Mouse (Mus musculus) embryonic facial prominence, embryonic 10.5 days (tissue): ENCODE data around the gene Nup43. TPM values are rescaled to one million over a fixed set of nuclear protein-coding genes. Genes with fewer than 3 reads are reported as not detected.
"Not testable (repeated sequence)": the region's sequence is repeated elsewhere in the genome, so short reads cannot be mapped to it uniquely, and the experiment has no call there.

Experiments used
- DNase-seq: peaks from one replicate; pipeline ENCODE4 v3.0.0-alpha.2; 2017; ENCODE audit warnings: low spot score
- H3K27ac ChIP-seq: fragments of 300-500 bp; sonication (generic); replicated peaks from 2 replicates; pipeline ENCODE4 v1.5.1; 2016; ENCODE audit warnings: mild to moderate bottlenecking
- H3K27me3 ChIP-seq: fragments of 300-500 bp; sonication (generic); replicated peaks from 2 replicates; pipeline ENCODE4 v1.6.1; 2016; ENCODE audit warnings: low read depth, mild to moderate bottlenecking; ENCODE audit not compliant: poor library complexity, severe bottlenecking
- H3K36me3 ChIP-seq: fragments of 300-500 bp; sonication (generic); replicated peaks from 2 replicates; pipeline ENCODE4 v1.6.1; 2016; ENCODE audit warnings: mild to moderate bottlenecking, moderate library complexity
- H3K4me1 ChIP-seq: fragments of 300-500 bp; sonication (generic); 2 replicates; pipeline ENCODE4 v1.6.1; 2016
- H3K4me3 ChIP-seq: fragments of 300-500 bp; sonication (generic); 2 replicates; pipeline ENCODE4 v1.5.1; 2016; ENCODE audit warnings: mild to moderate bottlenecking, moderate library complexity
- H3K9me3 ChIP-seq: fragments of 300-500 bp; sonication (generic); 2 replicates; pipeline ENCODE4 v1.6.1; 2016; ENCODE audit warnings: mild to moderate bottlenecking
- WGBS: fragments of 180-500 bp; shearing (Covaris S2); methylation state at CpG from one replicate; pipeline ENCODE4 v1.1.7; 2016; 5-methylcytosine and 5-hydroxymethylcytosine counted together
- polyA plus RNA-seq: library from polyadenylated mRNA; unstranded; fragments of >200 nt; fragmentation: Nextera tagmentation; extraction: Ambion mirVana; gene quantifications from 2 replicates; pipeline ENCODE4 v1.2.1, GENCODE M21; 2016

The Nup43 gene
- polyA plus RNA-seq: 95.4 and 95.9 TPM in 2 replicates

DNA sequence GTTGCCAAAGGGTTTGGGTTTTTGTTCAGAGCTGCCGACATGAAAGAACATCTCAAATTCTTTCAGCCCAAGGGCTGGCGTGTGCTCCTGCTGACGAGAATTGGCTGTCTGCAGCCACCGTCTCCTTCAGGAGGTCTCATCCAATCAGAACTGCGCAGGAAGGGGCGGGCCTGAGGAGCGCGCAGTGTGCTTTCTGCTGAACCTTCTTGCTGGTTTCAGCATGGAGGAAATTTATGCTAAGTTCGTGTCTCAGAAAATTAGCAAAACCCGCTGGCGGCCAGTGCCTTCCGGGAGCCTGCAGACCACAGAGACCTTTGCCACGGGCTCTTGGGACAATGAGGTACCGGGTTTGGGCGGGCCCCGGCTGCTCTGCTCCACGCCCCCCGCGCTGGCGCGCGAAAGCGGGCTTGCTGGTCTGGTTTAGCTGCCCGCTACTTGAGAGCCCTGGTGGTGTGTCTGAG is at the start of gene Nup43:
Nup43 (plus strand) TSS at position 162 of the 461 bp plus-strand sequence.
- Histone ChIP-seq H3K9me3 (no peaks in the 10 kb centered on the region), H3K4me1 (peaks cover 20% of the 10 kb centered on the region), H3K27ac (peak within 1 kb of the TSS; percentile 89), H3K36me3 (peaks cover 30% of the 10 kb centered on the region), H3K4me3 (peak within 1 kb of the TSS; percentile 92), H3K27me3 (no peaks in the 10 kb centered on the region)
- peak; percentile 91 for DNase-seq
- under 1% methylated on average over 24 of the region's 24 CpGs for WGBS

DNA sequence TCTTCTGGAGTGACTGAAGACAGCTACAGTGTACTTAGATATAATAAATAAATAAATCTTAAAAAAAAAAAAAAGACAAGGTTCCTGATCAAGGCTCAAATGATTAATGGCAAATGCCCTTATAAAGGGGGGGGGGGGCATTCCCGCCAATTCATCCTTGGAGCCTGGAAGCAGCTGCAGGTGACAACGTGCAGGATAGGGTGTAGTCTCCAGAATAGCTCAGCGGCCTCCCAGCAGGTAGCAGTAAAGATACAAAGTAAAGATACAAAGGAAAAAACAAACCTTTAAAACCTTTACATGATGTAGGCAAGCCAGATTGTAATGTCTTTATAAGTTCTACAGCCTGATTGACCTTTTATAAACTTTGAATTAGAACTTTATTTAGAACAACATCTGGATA is 49.7 kb upstream of the Nup43 start:
- H3K4me1 ChIP-seq, DNase-seq: not testable (repeated sequence)
- 35% methylated on average over 3 of the region's 3 CpGs for WGBS

DNA sequence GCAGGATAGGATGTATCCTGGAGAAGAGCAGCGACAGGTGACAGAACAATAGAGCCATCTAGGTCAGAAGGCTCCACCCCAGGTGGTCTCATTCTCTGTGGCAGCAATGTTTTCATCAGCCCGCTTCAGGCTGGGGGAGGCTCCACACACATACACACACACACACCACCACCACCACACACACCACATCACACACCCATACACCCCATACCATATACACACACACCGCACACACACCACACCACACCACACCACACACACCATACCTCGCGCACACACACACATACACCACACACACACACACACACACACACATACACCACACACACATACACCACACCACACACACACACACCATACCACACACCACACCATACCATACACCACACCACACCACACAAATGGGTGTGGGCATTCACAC is 47.5 kb upstream of the Nup43 start:
- H3K9me3 ChIP-seq: peaks cover 2% of the 10 kb centered on the region
- peaks cover 1% of the 10 kb centered on the region; the same call in 1 of the 2 replicates for H3K36me3 ChIP-seq
- 80% methylated on average over 5 of the region's 5 CpGs for WGBS
- no peak overlapping the region for H3K27ac ChIP-seq
- H3K4me1 ChIP-seq: no peaks in the 10 kb centered on the region
- H3K27me3 ChIP-seq: no peaks in the 10 kb centered on the region
- DNase-seq: no peak
- no peak overlapping the region for H3K4me3 ChIP-seq

More for the DNA sequence above, 49.7 kb upstream of the Nup43 start:
- not testable (repeated sequence) for H3K4me3 ChIP-seq, H3K36me3 ChIP-seq, H3K27ac ChIP-seq, H3K27me3 ChIP-seq, H3K9me3 ChIP-seq

DNA sequence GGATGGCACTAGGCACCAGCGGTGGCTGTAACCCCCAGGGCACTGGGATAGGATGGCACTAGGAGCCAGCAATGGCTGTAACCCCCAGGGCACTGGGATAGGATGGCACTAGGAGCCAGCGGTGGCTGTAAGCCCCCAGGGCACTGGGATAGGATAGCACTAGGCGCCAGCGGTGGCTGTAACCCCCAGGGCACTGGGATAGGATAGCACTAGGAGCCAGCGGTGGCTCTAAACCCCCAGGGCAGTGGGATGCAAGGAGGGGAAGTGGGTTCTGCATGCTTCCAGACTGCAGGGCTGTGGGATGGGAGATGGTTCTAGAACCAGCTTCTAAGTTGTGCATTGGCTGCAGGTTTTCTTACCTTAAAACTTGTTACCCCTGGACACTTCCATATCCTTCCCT is 46.6 kb upstream of the Nup43 start:
- Histone ChIP-seq H3K4me1 (no peaks in the 10 kb centered on the region), H3K36me3 (no peaks in the 10 kb centered on the region), H3K27me3 (no peaks in the 10 kb centered on the region), H3K9me3 (no peaks in the 10 kb centered on the region), H3K27ac (no peak overlapping the region), H3K4me3 (no peak overlapping the region)
- 59% methylated on average over 5 of the region's 5 CpGs for whole genome bisulfite sequencing
- no peak for DNase-seq

DNA sequence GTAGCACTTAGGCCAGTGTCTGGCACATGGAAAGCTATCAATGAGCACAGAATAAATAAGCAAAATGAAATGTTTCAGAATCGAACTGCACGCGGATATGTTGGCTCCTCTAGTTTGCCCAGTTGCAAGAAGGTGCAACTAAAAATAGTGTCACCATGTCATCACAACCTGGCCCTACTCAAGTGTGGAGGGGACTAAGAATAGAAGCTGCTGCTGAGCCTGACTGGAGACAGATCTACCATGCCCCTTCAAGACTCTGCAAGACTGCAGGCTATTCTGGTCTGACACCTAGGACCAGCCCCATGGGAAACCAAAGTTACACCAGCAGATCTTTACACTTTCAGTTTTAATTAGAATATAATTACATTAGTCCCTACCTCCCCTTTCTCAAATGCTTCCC is 44.9 kb upstream of the Nup43 start:
- 91% methylated on average over 3 of the region's 3 CpGs for WGBS
- H3K27me3 ChIP-seq: no peaks in the 10 kb centered on the region

DNA sequence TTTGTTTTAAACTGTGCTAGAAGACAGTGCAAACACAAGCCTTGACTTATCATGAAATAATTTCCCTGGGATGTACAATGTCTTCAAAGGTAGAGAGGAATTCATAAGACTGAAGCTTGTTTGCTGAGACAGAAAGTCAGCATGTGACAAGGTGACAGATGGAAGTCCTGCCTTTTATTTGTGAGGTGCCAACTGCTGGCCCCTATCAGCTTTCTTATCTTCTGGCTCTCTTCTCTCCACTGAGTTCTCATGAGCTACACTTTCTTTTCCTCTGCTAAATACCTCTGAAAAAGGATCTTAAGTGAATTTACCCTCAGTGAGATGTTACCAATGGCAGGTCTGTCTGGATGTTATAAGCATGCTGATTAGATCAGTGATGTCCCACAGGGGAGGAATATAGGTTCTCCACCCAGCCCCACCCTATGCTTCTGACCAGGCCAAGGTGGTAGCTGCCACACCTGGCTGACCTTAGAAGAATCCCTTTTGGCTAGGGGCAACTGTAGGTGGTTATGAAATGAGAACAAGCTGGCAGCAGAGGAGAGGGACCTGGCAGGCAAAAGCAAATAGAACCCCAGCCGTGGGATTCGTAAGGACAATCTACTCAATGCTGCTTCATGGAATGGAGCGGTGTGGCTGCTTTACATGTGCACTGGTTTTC is 43.3 kb upstream of the Nup43 start:
- no peak overlapping the region for H3K27ac ChIP-seq
- no peaks in the 10 kb centered on the region for H3K4me1 ChIP-seq
- H3K36me3 ChIP-seq: peaks cover 7% of the 10 kb centered on the region
- no peak for DNase-seq
- H3K4me3 ChIP-seq: no peak overlapping the region
- no peaks in the 10 kb centered on the region for H3K27me3 ChIP-seq
- 91% methylated on average over 3 of the region's 3 CpGs for WGBS
- no peaks in the 10 kb centered on the region for H3K9me3 ChIP-seq

More for the DNA sequence above, 44.9 kb upstream of the Nup43 start:
- Histone ChIP-seq H3K4me1 (no peaks in the 10 kb centered on the region), H3K9me3 (no peaks in the 10 kb centered on the region), H3K4me3 (no peak overlapping the region), H3K27ac (no peak overlapping the region), H3K36me3 (no peaks in the 10 kb centered on the region)
- no peak for DNase-seq

DNA sequence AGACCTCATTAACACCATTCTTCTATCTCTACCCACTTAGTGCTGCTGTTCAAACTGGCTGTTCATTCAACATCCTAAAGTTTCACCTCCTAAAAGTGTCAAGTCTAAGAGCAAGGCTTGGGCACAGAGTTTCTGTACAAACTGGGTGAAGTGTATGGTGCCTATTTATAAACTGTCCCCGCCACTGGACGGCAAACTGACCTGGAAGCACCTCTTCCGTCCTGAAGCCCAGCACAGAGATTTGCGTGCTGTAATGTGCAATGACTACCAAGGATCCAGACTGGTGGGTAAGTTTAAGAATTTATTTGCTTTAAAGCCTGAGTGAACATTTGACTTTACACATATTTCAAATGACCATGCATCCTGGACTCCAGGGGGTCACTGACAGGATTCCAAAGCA is 38.2 kb upstream of the Nup43 start:
- 94% methylated on average over 4 of the region's 4 CpGs for WGBS
- Histone ChIP-seq H3K36me3 (peaks cover 35% of the 10 kb centered on the region), H3K4me3 (no peak overlapping the region), H3K27me3 (no peaks in the 10 kb centered on the region), H3K27ac (no peak overlapping the region), H3K9me3 (no peaks in the 10 kb centered on the region), H3K4me1 (no peaks in the 10 kb centered on the region)
- no peak for DNase-seq

DNA sequence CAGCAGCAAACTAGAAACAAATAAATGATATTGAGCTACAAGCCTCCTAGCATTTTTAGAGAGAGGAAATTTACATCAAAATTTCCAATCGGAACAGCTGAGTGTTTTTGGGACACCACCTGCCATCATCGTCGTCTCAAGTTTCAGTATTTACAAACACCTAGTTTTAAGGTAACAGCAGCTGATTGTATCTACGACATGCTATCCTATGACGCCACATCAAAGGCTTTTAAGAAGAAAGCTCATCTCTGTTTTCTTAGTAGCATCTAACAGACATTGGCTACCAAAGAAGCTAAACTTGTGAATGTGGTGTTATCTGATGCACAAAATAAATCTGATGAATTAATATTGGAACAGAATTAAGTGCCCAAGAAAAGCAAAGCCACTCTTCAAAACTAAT is 37.0 kb upstream of the Nup43 start:
- Histone ChIP-seq H3K36me3 (peaks cover 35% of the 10 kb centered on the region), H3K4me3 (no peak overlapping the region)
- WGBS: 91% methylated on average over 5 of the region's 5 CpGs

DNA sequence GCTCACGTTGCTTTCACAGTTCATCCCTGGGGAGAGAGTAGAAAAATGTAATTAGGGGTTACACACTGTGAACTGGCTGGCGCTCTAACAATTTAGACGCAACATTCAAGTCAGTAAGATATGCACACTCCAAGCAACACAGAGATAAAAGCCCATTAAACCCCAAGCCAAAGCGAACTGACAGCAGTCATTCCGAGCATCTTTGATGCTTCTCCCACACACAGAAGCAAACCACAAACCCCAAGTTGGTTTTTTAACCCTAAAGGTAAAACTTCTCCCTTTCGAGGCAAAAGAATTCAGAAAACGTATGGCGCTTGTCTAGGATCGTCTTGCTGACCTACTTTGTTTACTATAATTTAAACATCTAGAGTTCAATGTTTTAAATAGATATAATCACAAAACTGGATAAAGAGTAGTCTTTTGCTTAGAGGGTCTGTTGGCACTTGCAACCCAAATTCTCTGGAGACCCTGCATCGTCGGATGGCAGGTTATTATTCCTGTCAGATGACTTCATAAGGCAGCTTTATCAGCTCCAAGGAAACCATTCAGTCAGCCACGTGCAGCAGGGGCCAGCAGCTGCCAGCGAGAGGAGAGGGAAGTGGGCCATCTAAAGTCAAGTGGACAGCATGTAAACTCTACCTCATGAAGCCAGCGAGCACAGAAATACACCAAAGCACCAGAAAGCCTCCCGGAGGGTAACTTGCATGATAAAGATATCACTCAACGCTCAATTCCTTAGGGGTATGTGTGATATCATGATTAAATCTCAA is 36.2 kb upstream of the Nup43 start:
- 90% methylated on average over 16 of the region's 16 CpGs for WGBS
- Histone ChIP-seq H3K4me3 (no peak overlapping the region), H3K27ac (no peak overlapping the region), H3K36me3 (peaks cover 35% of the 10 kb centered on the region), H3K4me1 (no peaks in the 10 kb centered on the region), H3K27me3 (no peaks in the 10 kb centered on the region), H3K9me3 (no peaks in the 10 kb centered on the region)
- no peak for DNase-seq

More for the DNA sequence above, 37.0 kb upstream of the Nup43 start:
- DNase-seq: no peak
- Histone ChIP-seq H3K27ac (no peak overlapping the region), H3K4me1 (no peaks in the 10 kb centered on the region), H3K27me3 (no peaks in the 10 kb centered on the region), H3K9me3 (no peaks in the 10 kb centered on the region)

DNA sequence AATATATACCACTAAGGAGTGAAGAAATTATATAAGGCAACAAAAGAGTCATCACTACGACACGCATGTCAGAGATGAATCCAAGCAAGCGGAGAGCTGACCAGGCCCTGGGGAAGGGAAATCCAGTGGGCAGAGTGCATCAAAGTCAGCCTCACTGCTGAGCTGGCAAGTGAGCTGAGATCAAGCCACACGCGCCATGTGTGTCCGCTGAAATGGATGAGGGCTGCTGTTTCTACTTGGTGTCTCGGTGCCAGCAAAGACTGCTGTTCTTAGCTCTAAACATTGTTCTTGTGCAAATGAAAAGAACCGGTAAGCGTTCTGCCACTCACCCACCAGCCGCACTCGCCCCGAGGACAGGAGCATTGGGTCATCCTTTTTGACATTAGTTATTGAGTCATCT is 26.9 kb upstream of the Nup43 start:
- Histone ChIP-seq H3K4me1 (no peaks in the 10 kb centered on the region), H3K27me3 (no peaks in the 10 kb centered on the region), H3K36me3 (peaks cover 82% of the 10 kb centered on the region), H3K4me3 (no peak overlapping the region), H3K9me3 (no peaks in the 10 kb centered on the region), H3K27ac (no peak overlapping the region)
- 94% methylated on average over 12 of the region's 12 CpGs for WGBS
- no peak for DNase-seq

DNA sequence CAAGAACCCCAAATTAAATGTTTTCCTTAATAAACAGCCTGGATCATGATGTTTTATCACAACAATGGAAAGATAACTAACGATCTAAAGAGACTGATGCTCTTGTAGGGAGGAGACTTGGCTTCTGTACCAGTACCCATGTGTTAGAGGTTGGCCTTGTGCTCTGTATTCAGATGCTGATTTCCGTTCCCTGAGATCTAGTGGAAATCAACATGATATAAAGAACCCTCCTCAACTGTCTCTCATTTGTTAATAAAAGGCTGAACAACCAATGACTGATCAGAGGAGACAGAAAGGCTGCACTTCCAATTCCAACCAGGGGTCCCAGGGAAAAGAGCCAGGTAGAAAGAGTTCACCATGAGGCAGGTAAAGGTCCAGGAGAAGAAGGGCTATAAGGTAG is 21.4 kb upstream of the Nup43 start:
- no peak for DNase-seq
- no peaks in the 10 kb centered on the region for H3K4me1 ChIP-seq
- 91% methylated on average over 2 of the region's 2 CpGs for WGBS
- H3K9me3 ChIP-seq: no peaks in the 10 kb centered on the region
- no peaks in the 10 kb centered on the region for H3K27me3 ChIP-seq
- no peak overlapping the region for H3K27ac ChIP-seq
- peaks cover 71% of the 10 kb centered on the region for H3K36me3 ChIP-seq
- H3K4me3 ChIP-seq: no peak overlapping the region

DNA sequence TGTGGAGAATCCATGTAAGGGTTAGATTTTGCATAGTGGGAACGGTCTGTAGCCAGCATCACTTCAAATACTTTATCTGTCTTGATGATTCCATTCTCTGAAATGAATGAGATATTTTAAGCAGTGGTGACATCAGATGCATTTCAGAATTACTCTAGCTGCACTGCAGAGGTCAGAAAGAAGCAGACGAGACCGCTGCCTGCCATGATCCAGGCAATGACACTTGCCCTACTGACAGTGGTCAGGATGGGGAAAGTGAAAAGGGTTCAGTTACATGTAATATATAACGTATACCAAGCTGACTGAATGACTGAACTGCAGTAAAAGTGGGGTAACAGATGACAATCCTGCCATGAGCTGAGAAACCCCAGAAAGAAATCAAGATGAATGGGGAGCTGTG is 18.2 kb upstream of the Nup43 start:
- 91% methylated on average over 4 of the region's 4 CpGs for WGBS
- DNase-seq: no peak
- H3K27ac ChIP-seq: no peak overlapping the region
- no peaks in the 10 kb centered on the region for H3K4me1 ChIP-seq
- no peaks in the 10 kb centered on the region for H3K9me3 ChIP-seq
- peaks cover 45% of the 10 kb centered on the region for H3K36me3 ChIP-seq
- H3K27me3 ChIP-seq: no peaks in the 10 kb centered on the region
- no peak overlapping the region for H3K4me3 ChIP-seq

DNA sequence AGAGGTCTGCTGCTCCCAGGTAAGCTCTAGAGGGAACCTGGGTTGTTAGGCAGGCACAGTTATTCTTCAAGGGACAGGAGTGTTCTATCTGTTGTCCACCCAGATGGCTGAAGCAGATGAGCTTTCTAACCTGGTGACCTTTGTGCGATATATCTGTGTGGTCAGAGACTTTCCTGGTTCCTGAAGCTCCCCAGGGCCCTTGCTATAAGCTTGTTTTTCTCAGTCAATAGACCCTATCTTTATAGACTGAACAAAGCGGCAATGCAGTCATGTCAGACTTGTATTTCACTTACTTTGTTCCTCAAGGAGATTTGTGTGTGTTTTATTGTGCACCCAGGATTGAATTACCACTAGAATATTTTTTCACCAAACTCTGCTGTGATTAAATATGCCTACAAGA is 16.2 kb upstream of the Nup43 start:
- Histone ChIP-seq H3K36me3 (peaks cover 28% of the 10 kb centered on the region), H3K27ac (no peak overlapping the region), H3K4me1 (no peaks in the 10 kb centered on the region), H3K9me3 (no peaks in the 10 kb centered on the region), H3K4me3 (no peak overlapping the region), H3K27me3 (no peaks in the 10 kb centered on the region)
- 91% methylated on average over 2 of the region's 2 CpGs for WGBS
- DNase-seq: no peak
